ENCODE assay signal across 8 mouse cellular contexts in the genomic region with DNA sequence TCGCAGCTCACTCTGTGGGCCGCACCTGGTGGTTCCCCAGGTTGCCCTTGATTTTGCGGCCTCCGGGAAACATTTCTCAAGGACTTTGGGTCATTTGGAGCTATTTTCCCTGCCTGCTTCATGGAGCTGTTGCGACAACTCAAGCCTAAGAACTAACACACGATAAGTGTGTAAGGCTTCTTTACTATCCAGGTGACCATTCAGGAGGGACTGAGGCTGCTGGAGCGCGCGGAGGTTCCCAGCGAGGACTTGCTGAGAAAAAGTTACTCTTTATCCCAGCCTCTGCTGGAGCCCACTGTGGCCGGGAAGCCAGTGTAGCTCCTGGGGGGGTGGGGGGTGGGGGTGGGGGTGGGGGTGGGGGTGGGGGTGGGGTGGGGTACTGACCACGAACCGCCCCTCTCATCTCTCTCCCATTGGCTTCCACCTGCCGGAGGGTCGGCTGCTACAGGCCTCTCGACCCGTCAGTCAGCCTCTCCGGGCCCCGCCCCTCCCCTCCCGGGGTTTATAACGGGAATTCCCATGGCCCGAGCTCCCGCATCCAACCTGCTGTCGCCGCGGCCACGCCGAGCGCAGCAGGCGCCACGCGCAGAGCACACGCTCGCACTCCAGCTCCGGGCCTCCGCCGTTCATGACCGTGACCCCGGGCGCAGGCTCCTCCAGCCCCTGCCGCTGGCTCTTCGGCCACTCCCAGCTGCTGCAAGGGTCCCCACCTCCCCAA. TPM values are rescaled to one million over a fixed set of nuclear protein-coding genes. Genes with fewer than 3 reads are reported as not detected.
DNase-seq lines count a peak whose midpoint lies in the region; ATAC-seq and TF ChIP-seq lines count a peak whose summit lies in the region.

Gene Smoc1, plus strand, starts transcription at position 532 of the 718 bp plus-strand sequence.

- no peaks in the 10 kb centered on the region for H3K27me3 ChIP-seq in CH12.LX (replicated peaks)
- H3K27me3 ChIP-seq in embryonic facial prominence, embryonic 14.5 days (replicated peaks; ENCODE audit: control insufficient read depth, insufficient read depth, low read length): peaks cover 16% of the 10 kb centered on the region
- peaks cover 32% of the 10 kb centered on the region for H3K27me3 ChIP-seq in heart, embryonic 12.5 days (replicated peaks)
- H3K27me3 ChIP-seq in liver, embryonic 12.5 days (replicated peaks): peaks cover 51% of the 10 kb centered on the region

- no peak for TF ChIP-seq EP300 in CH12.LX (IDR thresholded peaks at IDR 0.05; ENCODE audit: low read length)

- WGBS in embryonic facial prominence, embryonic 14.5 days: 8% methylated on average over 19 of the region's 42 CpGs
- 4% methylated on average over 39 of the region's 42 CpGs for WGBS in heart, embryonic 12.5 days
- 6% methylated on average over 37 of the region's 42 CpGs for WGBS in liver, embryonic 12.5 days (ENCODE audit: insufficient replicate concordance)

- TF ChIP-seq RAD21 in CH12.LX (IDR thresholded peaks at IDR 0.05; ENCODE audit: low read depth, low read length): no peak

- H3K36me3 ChIP-seq in CH12.LX (replicated peaks in 1 of 2; ENCODE audit: control insufficient read depth in 1 of 2, insufficient read depth in 1 of 2, low read length in 1 of 2): peaks cover 4 to 73% of the 10 kb centered on the region in 2 experiments
- H3K36me3 ChIP-seq in embryonic facial prominence, embryonic 14.5 days (ENCODE audit: control insufficient read depth, insufficient read depth, low read length): no peaks in the 10 kb centered on the region
- H3K36me3 ChIP-seq in heart, embryonic 12.5 days: no peaks in the 10 kb centered on the region
- no peaks in the 10 kb centered on the region for H3K36me3 ChIP-seq in liver, embryonic 12.5 days

- H3K4me1 ChIP-seq in CH12.LX (ENCODE audit: control insufficient read depth in 1 of 2, insufficient read depth in 2 of 2): peaks cover 0 to 9% of the 10 kb centered on the region in 2 experiments; a peak in 2 of 4 replicates
- H3K4me1 ChIP-seq in embryonic facial prominence, embryonic 14.5 days (ENCODE audit: control insufficient read depth, insufficient read depth, low read length): peaks cover 4% of the 10 kb centered on the region; the same call in 1 of the 2 replicates
- peaks cover 15% of the 10 kb centered on the region for H3K4me1 ChIP-seq in heart, embryonic 12.5 days (replicated peaks)
- H3K4me1 ChIP-seq in liver, embryonic 12.5 days: no peaks in the 10 kb centered on the region

- no peaks in the 10 kb centered on the region for H3K9me3 ChIP-seq in CH12.LX (replicated peaks; ENCODE audit: low read length)
- H3K9me3 ChIP-seq in embryonic facial prominence, embryonic 14.5 days (ENCODE audit: control insufficient read depth, low read length): no peaks in the 10 kb centered on the region
- no peaks in the 10 kb centered on the region for H3K9me3 ChIP-seq in heart, embryonic 12.5 days (replicated peaks)
- no peaks in the 10 kb centered on the region for H3K9me3 ChIP-seq in liver, embryonic 12.5 days (replicated peaks)

- no peak within 1 kb of the TSS for H3K9ac ChIP-seq in CH12.LX (ENCODE audit: insufficient read depth, low read depth)
- peak within 1 kb of the TSS; percentile 61 for H3K9ac ChIP-seq in embryonic facial prominence, embryonic 14.5 days (ENCODE audit: low read depth, low read length)
- peak within 1 kb of the TSS; percentile 71 for H3K9ac ChIP-seq in heart, embryonic 12.5 days
- peak within 1 kb of the TSS; percentile 48 for H3K9ac ChIP-seq in liver, embryonic 12.5 days

- no peak for DNase-seq in CH12.LX (ENCODE audit: extremely low read depth)
- DNase-seq in adrenal gland, postnatal 14 days: peak; percentile 92
- DNase-seq in embryonic facial prominence, embryonic 14.5 days (ENCODE audit: low spot score): peak; percentile 85
- DNase-seq in kidney, postnatal 14 days: peak; percentile 33
- peak; percentile 94 for DNase-seq in retina, postnatal 1 day
- DNase-seq in spleen, postnatal 10 days (ENCODE audit: low spot score in 2 of 2): no peak

- in situ Hi-C loops in CH12.LX (cut with MboI; ENCODE audit: low pct_ligation_motif_present, low pct_unique_long_range_greater_than_20kb, low sequenced_read_pairs): no loop called here

- peak; percentile 93 for ATAC-seq in embryonic facial prominence, embryonic 14.5 days (ENCODE audit: low read depth)
- ATAC-seq in heart, embryonic 12.5 days (ENCODE audit: insufficient number of reproducible peaks, low FRiP score): peak; percentile 85
- ATAC-seq in liver, embryonic 12.5 days: peak; percentile 69

- no peak within 1 kb of the TSS for H3K27ac ChIP-seq in CH12.LX (ENCODE audit: insufficient read depth, low read depth)
- no peak within 1 kb of the TSS for H3K27ac ChIP-seq in embryonic facial prominence, embryonic 14.5 days (replicated peaks; ENCODE audit: low read depth, low read length)
- H3K27ac ChIP-seq in heart, embryonic 12.5 days (ENCODE audit: poor library complexity, severe bottlenecking): no peak within 1 kb of the TSS
- H3K27ac ChIP-seq in liver, embryonic 12.5 days: no peak within 1 kb of the TSS

- no peak within 1 kb of the TSS for H3K4me2 ChIP-seq in CH12.LX (ENCODE audit: insufficient read depth, low read depth, poor library complexity, severe bottlenecking)
- peak within 1 kb of the TSS; percentile 93 for H3K4me2 ChIP-seq in embryonic facial prominence, embryonic 14.5 days (ENCODE audit: low read depth, low read length)
- peak within 1 kb of the TSS; percentile 100 for H3K4me2 ChIP-seq in heart, embryonic 12.5 days
- H3K4me2 ChIP-seq in liver, embryonic 12.5 days: peak within 1 kb of the TSS; percentile 67

- dilution Hi-C loops in CH12.LX (cut with MboI; ENCODE audit: extremely low pct_ligation_motif_present, extremely low pct_unique_long_range_greater_than_20kb, low sequenced_read_pairs): no loop called here

- no peak for TF ChIP-seq CTCF in CH12.LX (conservative IDR thresholded peaks at IDR 0.05 in 1 of 2, IDR thresholded peaks at IDR 0.05 in 1 of 2; ENCODE audit: low read depth in 2 of 2, low read length in 2 of 2)

- no peak for TF ChIP-seq POLR2A in CH12.LX (IDR thresholded peaks at IDR 0.05; ENCODE audit: low read depth, low read length)

- H3K4me3 ChIP-seq in CH12.LX (replicated peaks in 1 of 3; ENCODE audit: low read depth in 2 of 3, low read length in 2 of 3, poor library complexity in 1 of 3): no peak within 1 kb of the TSS
- peak within 1 kb of the TSS; percentile 63 for H3K4me3 ChIP-seq in embryonic facial prominence, embryonic 14.5 days (ENCODE audit: low read depth, low read length)
- peak within 1 kb of the TSS; percentile 76 for H3K4me3 ChIP-seq in heart, embryonic 12.5 days
- H3K4me3 ChIP-seq in liver, embryonic 12.5 days: peak within 1 kb of the TSS; percentile 56

- no peaks in the 10 kb centered on the region; the same call in 1 of the 2 replicates for H3K79me2 ChIP-seq in CH12.LX (replicated peaks; ENCODE audit: control insufficient read depth, extremely low read depth, insufficient read depth, poor library complexity, severe bottlenecking)

TF ChIP-seq in CH12.LX, 34 proteins besides CTCF, POLR2A, EP300 and RAD21:
- TF ChIP-seq USF1 (IDR thresholded peaks at IDR 0.05; ENCODE audit: low read depth, low read length): no peak
- TF ChIP-seq MAFK (IDR thresholded peaks at IDR 0.05; ENCODE audit: insufficient replicate concordance, low read length): no peak
- no peak for TF ChIP-seq BHLHE40 (IDR thresholded peaks at IDR 0.05; ENCODE audit: low read depth, low read length)
- no peak for TF ChIP-seq MAX (IDR thresholded peaks at IDR 0.05; ENCODE audit: low read length)
- TF ChIP-seq KAT2A (IDR thresholded peaks at IDR 0.05; ENCODE audit: insufficient replicate concordance, low read length): no peak
- TF ChIP-seq MXI1 (IDR thresholded peaks at IDR 0.05; ENCODE audit: low read depth, low read length): no peak
- TF ChIP-seq NELFE (IDR thresholded peaks at IDR 0.05; ENCODE audit: low read depth, low read length): no peak
- no peak for TF ChIP-seq ZKSCAN1 (IDR thresholded peaks at IDR 0.05; ENCODE audit: borderline replicate concordance, low read depth, low read length)
- no peak for TF ChIP-seq CHD1 (IDR thresholded peaks at IDR 0.05; ENCODE audit: low read depth, low read length)
- no peak for TF ChIP-seq HCFC1 (IDR thresholded peaks at IDR 0.05; ENCODE audit: low read depth, low read length)
- TF ChIP-seq MEF2A (IDR thresholded peaks at IDR 0.05; ENCODE audit: borderline replicate concordance, low read depth, low read length): no peak
- TF ChIP-seq ZC3H11A (IDR thresholded peaks at IDR 0.05; ENCODE audit: low read depth, low read length): no peak
- TF ChIP-seq TCF12 (IDR thresholded peaks at IDR 0.05; ENCODE audit: low read depth, low read length): no peak
- TF ChIP-seq SIN3A (IDR thresholded peaks at IDR 0.05; ENCODE audit: low read length): no peak
- TF ChIP-seq SMC3 (IDR thresholded peaks at IDR 0.05; ENCODE audit: low read depth, low read length): no peak
- no peak for TF ChIP-seq UBTF (IDR thresholded peaks at IDR 0.05; ENCODE audit: low read depth, low read length)
- no peak for TF ChIP-seq ETS1 (conservative IDR thresholded peaks at IDR 0.05; ENCODE audit: low read depth, low read length)
- no peak for TF ChIP-seq ZNF384 (IDR thresholded peaks at IDR 0.05; ENCODE audit: low read depth, low read length)

RNA-seq across cellular contexts. Expression of gene Smoc1, which starts in this region (rescaled TPM):
- total RNA-seq in CH12.LX (2012; rRNA removed) (11.5 and 11.6 TPM in 2 replicates), CH12.LX (2014; rRNA removed) (11.0 and 11.2 TPM in 2 replicates)
- polyA plus RNA-seq in CH12.LX (2012; ENCODE audit: insufficient read length, low read depth): 23.0 and 23.5 TPM in 2 replicates
- total RNA-seq in adrenal gland, postnatal 14 days (2021): 37.3 and 54.7 TPM in 2 replicates
- polyA plus RNA-seq in embryonic facial prominence, embryonic 14.5 days (2014; fragmentation: Nextera tagmentation; extraction: Ambion mirVana): 10.7 and 11.5 TPM in 2 replicates
- 5.8 and 6.9 TPM in 2 replicates for polyA plus RNA-seq in heart, embryonic 12.5 days (2016; fragmentation: Nextera tagmentation; extraction: Ambion mirVana)
- polyA plus RNA-seq in liver, embryonic 12.5 days (2016; fragmentation: Nextera tagmentation; extraction: Ambion mirVana): 7.0 and 7.9 TPM in 2 replicates

Comparison
In these comparisons a context has a peak if more than half of its experiments do, and no peak if none do; other contexts are left out.
1. DNase-seq: peak in adrenal gland, postnatal 14 days (single experiment), embryonic facial prominence, embryonic 14.5 days (single experiment), kidney, postnatal 14 days (single experiment) and retina, postnatal 1 day (single experiment); none in CH12.LX (single experiment) and spleen, postnatal 10 days (0 of 2).
2. H3K4me3 ChIP-seq: peak in embryonic facial prominence, embryonic 14.5 days (single experiment), heart, embryonic 12.5 days (single experiment) and liver, embryonic 12.5 days (single experiment); none in CH12.LX (0 of 3).
3. Peak in every context shown above with its lines, with median percentiles within 50 percentile points of each other: ATAC-seq.